Mouse (Mus musculus) limb, embryonic 11.5 days (tissue): ENCODE data around the gene Gm3149. TPM values are rescaled to one million over a fixed set of nuclear protein-coding genes. Genes with fewer than 3 reads are reported as not detected.
A peak's percentile ranks its signal among the peaks of the same experiment; 100 is the strongest.
"Not testable (repeated sequence)": the region's sequence is repeated elsewhere in the genome, so short reads cannot be mapped to it uniquely, and the experiment has no call there.

Experiments used
- ATAC-seq: fragments of 200-750 bp; cut with Nextera tagmentation; 2 replicates; pipeline ENCODE4 v1.8.0; 2017; ENCODE audit warnings: low read depth; ENCODE audit not compliant: insufficient number of reproducible peaks, low FRiP score, low TSS enrichment
- DNase-seq: peaks from one replicate; pipeline ENCODE4 v3.0.0-alpha.2; 2015; ENCODE audit warnings: low spot score
- H3K27ac ChIP-seq: fragments of 300-500 bp; sonication (generic); replicated peaks from 2 replicates; pipeline ENCODE4 v1.5.1; 2014; ENCODE audit warnings: low read depth, mild to moderate bottlenecking, low read length
- H3K27me3 ChIP-seq: fragments of 300-500 bp; sonication (generic); 2 replicates; pipeline ENCODE4 v1.6.1; 2014; ENCODE audit warnings: mild to moderate bottlenecking, low read length, mixed read lengths; ENCODE audit not compliant: control insufficient read depth, insufficient read depth
- H3K36me3 ChIP-seq: fragments of 300-500 bp; sonication (generic); 2 replicates; pipeline ENCODE4 v1.6.1; 2014; ENCODE audit warnings: mild to moderate bottlenecking, low read length, moderate library complexity, mixed read lengths; ENCODE audit not compliant: control insufficient read depth, insufficient read depth
- H3K4me1 ChIP-seq: fragments of 300-500 bp; sonication (generic); 2 replicates; pipeline ENCODE4 v1.6.1; 2014; ENCODE audit warnings: low read length, mixed read lengths; ENCODE audit not compliant: control insufficient read depth, insufficient read depth
- H3K4me2 ChIP-seq: fragments of 300-500 bp; sonication (generic); 2 replicates; pipeline ENCODE4 v1.6.1; 2014; ENCODE audit warnings: low read depth, mild to moderate bottlenecking, moderate library complexity; ENCODE audit not compliant: severe bottlenecking
- H3K4me3 ChIP-seq: fragments of 300-500 bp; sonication (generic); 2 replicates; pipeline ENCODE4 v1.5.1; 2014; ENCODE audit warnings: low read depth, low read length
- H3K9ac ChIP-seq: fragments of 300-500 bp; sonication (generic); 2 replicates; pipeline ENCODE4 v1.6.1; 2014; ENCODE audit warnings: mild to moderate bottlenecking, low read length
- H3K9me3 ChIP-seq: fragments of 300-500 bp; sonication (generic); 2 replicates; pipeline ENCODE4 v1.6.1; 2016; ENCODE audit warnings: low read length; ENCODE audit not compliant: control insufficient read depth
- WGBS: fragments of 180-500 bp; shearing (Covaris S2); extraction: QIAGEN DNeasy Blood & Tissue Kit; methylation state at CpG from one replicate; pipeline ENCODE4 v1.1.7; 2014; 5-methylcytosine and 5-hydroxymethylcytosine counted together
- polyA plus RNA-seq: library from polyadenylated mRNA; unstranded; fragments of >200 nt; fragmentation: Nextera tagmentation; extraction: Ambion mirVana; gene quantifications from 2 replicates; pipeline ENCODE4 v1.2.1, GENCODE M21; 2014

Gene Gm3149
- not detected in 2 replicates for polyA plus RNA-seq

DNA sequence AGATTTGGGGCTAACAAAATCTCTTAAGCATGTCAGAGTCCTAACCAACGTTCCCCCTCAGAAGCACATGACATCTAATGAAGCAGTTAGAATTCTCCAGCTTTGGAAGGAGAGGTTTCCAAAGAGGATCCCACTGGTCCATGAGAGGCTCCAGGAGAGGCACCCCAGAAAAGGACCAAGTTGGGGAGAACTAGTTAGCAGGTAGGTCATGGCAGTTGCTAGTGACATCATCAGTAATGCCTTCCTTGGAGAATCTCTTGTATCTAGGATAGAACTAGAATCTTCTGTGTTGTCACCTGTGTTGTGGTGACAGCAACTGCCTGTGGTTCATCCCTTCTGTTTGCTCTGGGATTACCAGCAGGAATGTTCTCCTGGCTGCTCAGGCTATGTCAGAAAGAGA is at the start of gene Gm3149:
Gene Gm3149, plus strand, starts transcription at position 301 of the 400 bp plus-strand sequence.
- H3K27ac ChIP-seq, DNase-seq, H3K4me1 ChIP-seq, H3K9me3 ChIP-seq, H3K4me2 ChIP-seq, H3K27me3 ChIP-seq, H3K4me3 ChIP-seq, ATAC-seq, H3K36me3 ChIP-seq, H3K9ac ChIP-seq: not testable (repeated sequence)
- WGBS: no CpG with 5 or more reads among the region's 1 CpGs

DNA sequence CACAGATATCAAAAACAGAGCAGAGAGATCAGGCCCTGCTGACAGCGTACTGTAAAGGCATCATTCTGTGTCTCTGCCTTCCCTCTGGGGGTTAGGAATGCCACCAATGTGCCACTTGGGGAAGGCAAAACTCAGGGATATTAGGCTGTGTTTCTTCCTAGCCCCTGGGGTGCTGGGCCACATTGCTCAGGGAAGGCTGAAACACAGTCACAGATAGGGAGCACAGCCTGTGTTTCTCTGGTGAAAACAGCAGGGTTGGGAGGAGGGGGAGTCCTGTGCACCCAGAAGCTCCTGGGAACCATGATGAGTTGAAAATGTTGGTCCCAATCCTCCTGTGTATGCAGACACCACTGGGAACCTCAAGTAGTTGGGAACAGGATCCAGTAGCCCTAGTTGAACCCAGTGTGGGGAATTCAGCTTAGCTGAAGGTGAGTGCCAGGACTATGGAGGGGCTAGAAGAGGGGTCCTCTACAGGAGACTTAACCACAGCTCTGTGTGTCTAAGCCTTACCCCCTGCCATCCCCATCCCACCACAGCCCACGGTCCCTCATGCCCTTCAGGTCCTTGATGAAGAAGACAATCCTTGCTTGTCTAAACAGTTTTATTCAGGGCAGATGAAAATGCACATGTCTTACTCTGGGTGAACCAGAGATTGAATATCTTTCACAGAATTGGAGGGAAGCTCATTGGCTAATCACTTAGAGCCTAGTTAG is 47.7 kb upstream of the Gm3149 start:
- H3K9ac ChIP-seq, H3K4me2 ChIP-seq, H3K27ac ChIP-seq, H3K9me3 ChIP-seq, H3K4me1 ChIP-seq, ATAC-seq, H3K27me3 ChIP-seq, DNase-seq, H3K4me3 ChIP-seq, H3K36me3 ChIP-seq: not testable (repeated sequence)
- 89% methylated on average over 2 of the region's 2 CpGs for WGBS

- H3K27me3 ChIP-seq, H3K36me3 ChIP-seq, H3K4me3 ChIP-seq, H3K27ac ChIP-seq, ATAC-seq, H3K4me1 ChIP-seq, H3K9me3 ChIP-seq, H3K9ac ChIP-seq, H3K4me2 ChIP-seq, DNase-seq: not testable (repeated sequence)
- 100% methylated on average over 2 of the region's 3 CpGs for WGBS
Measured at GRCm38 (mm10) chr14:4279828-4280227, 37.3 kb upstream of the Gm3149 start.

- peak within 1 kb of the TSS; percentile 27; the same call in 1 of the 2 replicates for H3K9ac ChIP-seq
- DNase-seq: peak; percentile 39
- H3K27ac ChIP-seq, H3K27me3 ChIP-seq, ATAC-seq, H3K9me3 ChIP-seq, H3K36me3 ChIP-seq, H3K4me1 ChIP-seq: not testable (repeated sequence)
- under 1% methylated on average over 29 of the region's 48 CpGs for WGBS
- peak within 1 kb of the TSS; percentile 26 for H3K4me3 ChIP-seq
- peak within 1 kb of the TSS; percentile 54 for H3K4me2 ChIP-seq
Measured at GRCm38 (mm10) chr14:4334476-4335080, 17.5 kb downstream of the Gm3149 start, which contains the start of gene 2610042L04Rik. TSS of gene 2610042L04Rik (plus strand) at chr14:4334763.

- WGBS: 3% methylated on average over 6 of the region's 8 CpGs
- not testable (repeated sequence) for H3K4me3 ChIP-seq, H3K36me3 ChIP-seq, H3K9ac ChIP-seq, ATAC-seq, H3K27me3 ChIP-seq, H3K27ac ChIP-seq, H3K4me2 ChIP-seq, DNase-seq, H3K9me3 ChIP-seq, H3K4me1 ChIP-seq
Measured at GRCm38 (mm10) chr14:4335506-4335905, 18.4 kb downstream of the Gm3149 start.

DNA sequence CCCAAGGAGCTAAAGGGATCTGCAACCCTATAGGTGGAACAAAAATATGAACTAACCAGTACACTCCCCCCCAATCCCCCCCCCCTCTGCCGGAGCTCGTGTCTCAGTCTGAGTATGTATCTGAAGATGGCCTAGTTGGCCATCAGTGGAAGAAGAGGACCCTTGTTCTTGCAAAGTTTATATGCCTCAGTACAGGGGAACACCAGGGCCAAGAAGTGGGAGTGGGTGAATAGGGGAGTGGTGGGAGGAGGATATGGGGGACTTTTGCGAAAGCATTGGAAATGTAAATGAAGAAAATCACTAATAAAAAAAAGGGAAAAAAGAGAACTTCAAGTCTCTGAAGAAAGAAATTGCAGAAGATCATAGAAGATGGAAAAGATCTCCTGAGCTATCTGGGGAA is 51.9 kb downstream of the Gm3149 start:
- H3K4me2 ChIP-seq, DNase-seq, H3K4me1 ChIP-seq, H3K27ac ChIP-seq, H3K9me3 ChIP-seq, H3K4me3 ChIP-seq, H3K36me3 ChIP-seq, ATAC-seq, H3K9ac ChIP-seq, H3K27me3 ChIP-seq: not testable (repeated sequence)
- 87% methylated on average over 3 of the region's 3 CpGs for WGBS

- not testable (repeated sequence) for DNase-seq, H3K4me1 ChIP-seq, H3K4me3 ChIP-seq, H3K4me2 ChIP-seq, ATAC-seq, H3K27ac ChIP-seq, H3K36me3 ChIP-seq, H3K9me3 ChIP-seq, H3K9ac ChIP-seq, H3K27me3 ChIP-seq
- 85% methylated on average over 3 of the region's 3 CpGs for WGBS
Measured at GRCm38 (mm10) chr14:4369691-4370090, 52.6 kb downstream of the Gm3149 start.
